Mouse (Mus musculus) kidney, adult 2 months (tissue): ENCODE measurements around the gene Prtg. TPM values are rescaled to one million over a fixed set of nuclear protein-coding genes. Genes with fewer than 3 reads are reported as not detected.
A peak's percentile ranks its signal among the peaks of the same experiment; 100 is the strongest.

Experiments
- DNase-seq: peaks from one replicate; pipeline ENCODE4 v3.0.0; 2021
- H3K27ac ChIP-seq: fragments of 200-500 bp; 2 replicates; pipeline ENCODE4 v1.5.1; 2012; ENCODE audit warnings: low read depth, low read length, control low read depth, inconsistent platforms; ENCODE audit not compliant: insufficient read depth
- H3K27me3 ChIP-seq: fragments of 200-500 bp; replicated peaks from 2 replicates; pipeline ENCODE4 v1.6.1; 2012; ENCODE audit warnings: mild to moderate bottlenecking, moderate library complexity, low read length, inconsistent platforms; ENCODE audit not compliant: control insufficient read depth, insufficient read depth
- H3K36me3 ChIP-seq: fragments of 200-500 bp; 2 replicates; pipeline ENCODE4 v1.6.1; 2012; ENCODE audit warnings: mild to moderate bottlenecking, moderate library complexity, low read length, inconsistent platforms; ENCODE audit not compliant: control insufficient read depth, insufficient read depth
- H3K4me1 ChIP-seq: fragments of 200-500 bp; 2 replicates; pipeline ENCODE4 v1.6.1; 2011; ENCODE audit warnings: low read length; ENCODE audit not compliant: control insufficient read depth, insufficient read depth
- H3K4me3 ChIP-seq: fragments of 200-500 bp; 2 replicates; pipeline ENCODE4 v1.5.1; 2011; ENCODE audit warnings: mild to moderate bottlenecking, low read depth, low read length, control low read depth; ENCODE audit not compliant: insufficient read depth
- CTCF ChIP-seq: fragments of 200-500 bp; conservative IDR thresholded peaks from 2 replicates; pipeline ENCODE4 v1.5.1; 2011; ENCODE audit warnings: low read depth, mild to moderate bottlenecking, control low read depth, low read length, moderate library complexity, mixed read lengths; ENCODE audit not compliant: insufficient read depth, insufficient read length
- POLR2A ChIP-seq: fragments of 200-500 bp; IDR thresholded peaks from one replicate; pipeline ENCODE4 v1.6.1; 2011; ENCODE audit warnings: low read depth, low read length, control low read depth
- WGBS: fragments of 180-500 bp; shearing (Covaris S2); methylation state at CpG from one replicate; pipeline ENCODE4 v1.1.7; 2018; 5-methylcytosine and 5-hydroxymethylcytosine counted together
- polyA plus RNA-seq: library from polyadenylated mRNA; depleted of rRNA; stranded (reverse); fragments of >200 nt; gene quantifications from 2 replicates; pipeline ENCODE4 v1.2.3, GENCODE M21; 2012

Prtg gene
- polyA plus RNA-seq, 1 experiment, result 0.06 TPM

- 18% methylated on average over 6 of the region's 6 CpGs for WGBS
- H3K27me3 ChIP-seq, result no peaks in the 10 kb centered on the region
- H3K4me3 ChIP-seq, result no peak overlapping the region
- TF ChIP-seq POLR2A (no peak), CTCF (no peak)
- DNase-seq, result peak; percentile 42
- H3K4me1 ChIP-seq, result no peaks in the 10 kb centered on the region
- no peak overlapping the region for H3K27ac ChIP-seq
- no peaks in the 10 kb centered on the region for H3K36me3 ChIP-seq
Measured at GRCm38 (mm10) chr9:72791681-72792080, 15.0 kb upstream of the Prtg start.

- no peaks in the 10 kb centered on the region for H3K4me1 ChIP-seq
- no peak for DNase-seq
- no peaks in the 10 kb centered on the region for H3K36me3 ChIP-seq
- no peaks in the 10 kb centered on the region for H3K27me3 ChIP-seq
- H3K4me3 ChIP-seq, result no peak overlapping the region
- no peak overlapping the region for H3K27ac ChIP-seq
- WGBS, result 91% methylated on average over 3 of the region's 3 CpGs
- TF ChIP-seq CTCF (no peak), POLR2A (no peak)
Measured at GRCm38 (mm10) chr9:72795243-72795642, 11.4 kb upstream of the Prtg start.

- H3K4me3 ChIP-seq, result no peak overlapping the region
- WGBS, result 51% methylated on average over 9 of the region's 9 CpGs
- DNase-seq, result peak; percentile 19
Measured at GRCm38 (mm10) chr9:72797136-72797621, 9.5 kb upstream of the Prtg start.

GRCm38 (mm10) chr9:72803280-72803679, 3.4 kb upstream of the Prtg start:
- WGBS, result 75% methylated on average over 4 of the region's 4 CpGs
- Histone ChIP-seq H3K27me3 (peaks cover 3% of the 10 kb centered on the region), H3K27ac (no peak overlapping the region), H3K36me3 (no peaks in the 10 kb centered on the region), H3K4me1 (no peaks in the 10 kb centered on the region), H3K4me3 (no peak overlapping the region)
- no peak for DNase-seq
- TF ChIP-seq CTCF (no peak), POLR2A (no peak)

More at GRCm38 (mm10) chr9:72797136-72797621, 9.5 kb upstream of the Prtg start:
- H3K4me1 ChIP-seq, result no peaks in the 10 kb centered on the region
- H3K27ac ChIP-seq, result no peak overlapping the region
- TF ChIP-seq CTCF, result no peak
- TF ChIP-seq POLR2A, result no peak
- no peaks in the 10 kb centered on the region for H3K27me3 ChIP-seq
- H3K36me3 ChIP-seq, result no peaks in the 10 kb centered on the region

- 51% methylated on average over 14 of the region's 14 CpGs for WGBS
- no peaks in the 10 kb centered on the region for H3K36me3 ChIP-seq
- H3K27me3 ChIP-seq, result peaks cover 5% of the 10 kb centered on the region
- no peak for DNase-seq
- H3K27ac ChIP-seq, result no peak overlapping the region
- TF ChIP-seq CTCF (no peak), POLR2A (no peak)
- H3K4me3 ChIP-seq, result no peak overlapping the region
- no peaks in the 10 kb centered on the region for H3K4me1 ChIP-seq
Measured at GRCm38 (mm10) chr9:72806146-72806545, 528 bp upstream of the Prtg start.

- Histone ChIP-seq H3K4me3 (peak overlapping the region; percentile 51), H3K4me1 (no peaks in the 10 kb centered on the region), H3K27me3 (peaks cover 5% of the 10 kb centered on the region), H3K36me3 (no peaks in the 10 kb centered on the region), H3K27ac (no peak overlapping the region)
- peak; percentile 22 for DNase-seq
- under 1% methylated on average over 51 of the region's 52 CpGs for WGBS
- TF ChIP-seq POLR2A (no peak), CTCF (no peak)
Measured at GRCm38 (mm10) chr9:72807420-72808005, 839 bp downstream of the Prtg start.

- Histone ChIP-seq H3K4me1 (no peaks in the 10 kb centered on the region), H3K27ac (no peak overlapping the region), H3K36me3 (no peaks in the 10 kb centered on the region), H3K27me3 (peaks cover 5% of the 10 kb centered on the region), H3K4me3 (no peak overlapping the region)
- TF ChIP-seq CTCF (no peak), POLR2A (no peak)
- WGBS, result 29% methylated on average over 6 of the region's 6 CpGs
- DNase-seq, result no peak
Measured at GRCm38 (mm10) chr9:72808176-72808575, 1.5 kb downstream of the Prtg start.
